Mouse (Mus musculus) bone marrow, adult 2 months (tissue): Measurements from ENCODE around the gene Chrna1. TPM values are rescaled to one million over a fixed set of nuclear protein-coding genes. Genes with fewer than 3 reads are reported as not detected.

Source experiments
- H3K27ac ChIP-seq: fragments of 200-500 bp; 2 replicates; pipeline ENCODE4 v1.5.1; 2012; ENCODE audit warnings: low read depth, mild to moderate bottlenecking, control low read depth, inconsistent platforms, low read length; ENCODE audit not compliant: control insufficient read depth, poor library complexity, insufficient read depth
- H3K4me1 ChIP-seq: fragments of 200-500 bp; 2 replicates; pipeline ENCODE4 v1.6.1; 2011; ENCODE audit warnings: low read length; ENCODE audit not compliant: control insufficient read depth, insufficient read depth
- H3K4me3 ChIP-seq: fragments of 200-500 bp; replicated peaks from 2 replicates; pipeline ENCODE3; 2011; ENCODE audit warnings: mild to moderate bottlenecking, low read depth, low read length, control low read depth; ENCODE audit not compliant: control insufficient read depth
- CTCF ChIP-seq: fragments of 200-500 bp; IDR thresholded peaks from 2 replicates; pipeline ENCODE4 v1.5.1; 2011; ENCODE audit warnings: low read length, control low read depth; ENCODE audit not compliant: control insufficient read depth, insufficient read depth
- POLR2A ChIP-seq: fragments of 200-500 bp; IDR thresholded peaks from 2 replicates; pipeline ENCODE4 v1.6.1; 2011; ENCODE audit warnings: low read depth, mild to moderate bottlenecking, control low read depth, low read length, borderline replicate concordance; ENCODE audit not compliant: control insufficient read depth
- WGBS: fragments of 180-500 bp; shearing (Covaris S2); methylation state at CpG from one replicate; pipeline ENCODE4 v1.1.7; 2018; 5-methylcytosine and 5-hydroxymethylcytosine counted together
- polyA plus RNA-seq: library from polyadenylated mRNA; stranded (reverse); fragments of >200 nt; gene quantifications from 2 replicates; pipeline ENCODE4 v1.2.4, GENCODE M21; 2011; ENCODE audit warnings: low replicate concordance; ENCODE audit not compliant: missing spikeins, insufficient read depth, insufficient read length

Gene Chrna1
- polyA plus RNA-seq, 1 experiment: not detected

DNA sequence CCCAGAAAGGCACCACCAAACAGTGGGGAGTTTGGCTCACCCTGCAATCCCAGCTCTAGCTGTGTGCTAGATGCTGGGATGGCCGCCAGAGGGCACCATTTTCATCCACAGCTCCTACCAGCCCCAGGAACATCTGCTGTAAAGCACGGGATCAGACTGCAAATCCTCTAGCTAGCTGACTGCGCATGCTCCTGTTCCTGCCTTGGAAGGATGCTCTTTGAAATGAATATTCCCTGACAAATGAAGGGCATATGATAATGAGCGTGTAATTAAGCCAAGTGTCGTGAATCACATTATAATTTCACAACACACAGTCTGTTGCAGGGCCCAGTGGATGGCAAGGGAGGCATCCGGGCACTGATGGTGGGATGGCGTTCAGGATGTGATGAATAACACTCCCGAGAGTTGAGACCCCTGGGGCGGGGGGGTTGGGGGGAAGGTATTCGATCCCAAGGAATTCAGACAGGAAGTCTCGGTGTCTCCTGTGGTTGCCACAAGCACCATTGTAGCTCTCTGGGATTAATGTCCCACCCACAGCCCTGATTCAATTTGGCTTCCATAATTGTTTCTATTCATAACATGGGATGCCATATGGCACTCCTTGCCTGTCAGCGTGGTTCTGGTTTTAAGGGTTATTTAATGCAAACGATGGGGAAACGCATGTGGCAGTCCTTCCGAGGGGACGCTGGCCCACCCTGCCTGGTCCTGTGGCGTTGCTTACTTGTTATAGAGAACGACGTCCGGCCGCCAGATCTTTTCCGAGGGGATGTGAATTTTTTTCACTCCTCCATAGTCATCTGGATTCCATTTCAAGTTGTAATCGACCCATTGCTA is 7.4 kb downstream of the Chrna1 start:
- no peaks in the 10 kb centered on the region; the same call in 1 of the 2 replicates for H3K4me1 ChIP-seq
- TF ChIP-seq CTCF: peak; percentile 90
- TF ChIP-seq POLR2A: no peak
- WGBS: 48% methylated on average over 23 of the region's 23 CpGs
- no peak overlapping the region for H3K4me3 ChIP-seq
- no peak overlapping the region for H3K27ac ChIP-seq

DNA sequence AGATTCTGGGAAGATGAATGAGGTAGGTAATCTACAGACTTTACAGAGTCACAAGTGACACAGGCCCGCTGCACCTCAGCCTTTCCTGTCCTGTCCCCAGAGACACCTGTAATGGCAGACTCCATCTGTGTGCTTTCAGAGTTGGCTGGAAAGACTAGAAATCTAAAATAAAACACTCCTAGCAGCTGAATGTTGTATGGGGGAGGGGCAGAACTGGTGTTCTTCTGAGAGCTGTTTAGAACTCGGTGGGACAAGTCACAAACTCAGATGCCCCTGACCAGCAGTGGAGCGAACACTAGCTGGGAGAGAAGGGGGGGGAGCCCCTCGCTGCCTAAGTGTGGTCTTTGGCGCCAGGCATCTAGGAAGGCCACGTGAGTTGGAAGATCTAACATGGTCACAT is 8.2 kb downstream of the Chrna1 start:
- TF ChIP-seq POLR2A (no peak), CTCF (no peak)
- Histone ChIP-seq H3K4me3 (no peak overlapping the region), H3K4me1 (no peaks in the 10 kb centered on the region; the same call in 1 of the 2 replicates), H3K27ac (no peak overlapping the region)
- 72% methylated on average over 6 of the region's 6 CpGs for WGBS

DNA sequence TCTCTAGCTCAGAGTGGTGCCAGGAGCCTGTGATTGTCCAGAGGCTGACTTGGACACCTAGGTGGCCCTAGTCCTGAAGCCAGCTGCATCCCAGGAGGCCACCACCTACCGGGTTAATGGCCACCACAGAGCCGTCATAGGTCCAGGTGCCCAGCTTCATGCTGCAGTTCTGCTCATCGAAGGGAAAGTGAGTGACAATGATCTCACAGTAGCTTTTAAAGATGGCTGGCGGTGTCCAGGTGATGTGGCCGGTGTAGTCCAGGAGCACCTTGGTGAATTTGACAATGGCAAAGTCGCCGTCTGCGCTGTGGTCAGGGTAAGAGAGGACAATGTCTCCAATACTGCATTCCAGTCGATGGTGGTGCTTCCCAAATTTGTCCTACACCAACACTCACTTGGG is 8.8 kb downstream of the Chrna1 start:
- no peak overlapping the region for H3K4me3 ChIP-seq
- no peaks in the 10 kb centered on the region for H3K4me1 ChIP-seq
- H3K27ac ChIP-seq: no peak overlapping the region
- 80% methylated on average over 9 of the region's 9 CpGs for WGBS
- no peak for TF ChIP-seq POLR2A
- no peak for TF ChIP-seq CTCF

DNA sequence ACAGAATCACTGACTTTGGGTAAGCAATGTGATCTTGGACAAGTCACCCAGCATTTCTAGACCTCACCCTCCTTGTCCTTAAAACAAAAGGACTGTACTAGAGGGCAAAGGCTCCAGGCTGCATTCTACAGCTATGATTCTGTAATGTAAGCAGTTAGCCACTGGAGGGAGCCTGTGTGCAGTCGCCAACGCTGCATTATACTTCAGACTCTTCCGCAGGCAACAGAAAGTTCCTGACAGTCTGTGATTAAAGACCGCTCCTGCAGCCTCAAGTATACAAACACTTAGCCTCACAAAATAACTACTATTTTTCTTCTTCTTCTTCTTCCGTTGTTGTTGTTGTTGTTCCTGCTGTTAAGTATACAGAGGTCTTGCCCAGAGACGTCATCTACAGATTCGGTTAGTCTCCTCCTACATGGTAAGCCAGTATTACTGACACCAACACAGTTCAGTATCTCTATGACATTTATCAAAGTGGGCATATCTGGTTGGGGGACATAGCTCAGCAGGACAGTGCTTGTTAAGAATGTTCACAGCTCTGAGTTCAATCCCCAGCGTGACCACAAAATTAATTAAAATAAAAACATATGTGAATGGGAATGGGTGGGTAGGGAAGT is 13.0 kb downstream of the Chrna1 start:
- H3K4me1 ChIP-seq: peaks cover 1% of the 10 kb centered on the region; the same call in 1 of the 2 replicates
- TF ChIP-seq POLR2A (no peak), CTCF (peak; percentile 81)
- H3K27ac ChIP-seq: no peak overlapping the region
- H3K4me3 ChIP-seq: no peak overlapping the region
- 14% methylated on average over 8 of the region's 8 CpGs for WGBS

DNA sequence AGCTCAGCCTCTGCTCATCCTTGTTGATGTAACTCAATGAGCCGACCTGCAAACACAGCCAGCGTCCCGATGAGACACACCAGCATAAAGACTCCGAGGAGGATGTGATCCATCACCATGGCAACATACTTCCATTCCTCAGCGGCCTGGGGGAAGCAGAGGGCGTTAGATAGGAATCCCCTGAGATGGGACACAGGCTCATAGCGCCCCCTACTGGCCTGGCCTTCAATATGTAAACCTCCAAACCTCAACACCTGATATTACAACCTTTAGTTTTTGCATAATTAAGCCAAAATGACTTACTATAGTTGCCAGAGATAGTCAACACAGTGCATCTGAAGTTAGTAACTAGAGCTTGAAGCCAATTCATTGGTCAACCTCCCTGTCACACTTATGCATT is 14.0 kb downstream of the Chrna1 start:
- TF ChIP-seq CTCF (peak; percentile 57), POLR2A (no peak)
- Histone ChIP-seq H3K27ac (no peak overlapping the region), H3K4me3 (no peak overlapping the region), H3K4me1 (peaks cover 4% of the 10 kb centered on the region; the same call in 1 of the 2 replicates)
- 28% methylated on average over 7 of the region's 7 CpGs for WGBS

DNA sequence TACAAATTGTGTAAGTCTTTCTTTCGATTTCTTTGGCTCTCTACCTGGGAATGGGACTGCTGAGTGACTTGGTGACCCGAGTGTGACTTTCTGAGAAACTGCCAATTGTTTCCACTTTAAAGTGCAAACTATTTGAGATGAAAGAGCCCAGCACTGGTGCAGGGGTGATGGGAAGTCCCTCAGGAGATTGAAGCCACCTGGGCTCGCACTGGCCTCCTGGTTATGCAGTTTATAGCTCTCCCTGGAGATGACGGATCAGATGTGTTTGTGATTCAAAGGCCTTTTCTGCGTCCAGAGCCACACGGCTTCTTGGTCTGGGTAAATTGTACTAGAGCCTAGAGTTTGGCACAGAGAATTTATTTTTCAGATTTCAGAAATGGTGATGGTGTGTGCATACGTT is 16.4 kb downstream of the Chrna1 start:
- WGBS: 82% methylated on average over 7 of the region's 7 CpGs
- no peak for TF ChIP-seq CTCF
- TF ChIP-seq POLR2A: no peak
- no peak overlapping the region for H3K27ac ChIP-seq
- no peak overlapping the region for H3K4me3 ChIP-seq
- peaks cover 4% of the 10 kb centered on the region; the same call in 1 of the 2 replicates for H3K4me1 ChIP-seq

DNA sequence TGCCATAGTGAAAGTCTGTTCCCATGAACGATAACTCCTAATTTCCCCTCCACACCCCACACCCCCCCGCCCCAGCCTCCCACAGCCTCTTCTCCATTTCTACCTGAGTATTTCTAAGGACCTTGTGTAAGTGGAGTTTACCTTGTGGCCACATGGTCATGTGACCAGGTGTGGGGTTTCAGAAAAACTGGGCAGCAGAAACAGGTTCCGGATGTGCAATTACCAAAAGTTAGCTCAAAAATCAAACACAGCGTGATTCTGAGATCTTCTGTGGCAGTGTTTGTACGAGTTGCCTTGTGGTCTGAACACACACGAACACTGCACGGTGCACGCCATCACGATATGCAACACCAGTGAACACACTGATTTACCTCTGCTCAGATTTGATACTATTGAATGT is 17.5 kb downstream of the Chrna1 start:
- H3K27ac ChIP-seq: no peak overlapping the region
- no peak for TF ChIP-seq CTCF
- no peak for TF ChIP-seq POLR2A
- H3K4me1 ChIP-seq: peaks cover 4% of the 10 kb centered on the region; the same call in 1 of the 2 replicates
- H3K4me3 ChIP-seq: no peak overlapping the region
- WGBS: 86% methylated on average over 9 of the region's 9 CpGs

DNA sequence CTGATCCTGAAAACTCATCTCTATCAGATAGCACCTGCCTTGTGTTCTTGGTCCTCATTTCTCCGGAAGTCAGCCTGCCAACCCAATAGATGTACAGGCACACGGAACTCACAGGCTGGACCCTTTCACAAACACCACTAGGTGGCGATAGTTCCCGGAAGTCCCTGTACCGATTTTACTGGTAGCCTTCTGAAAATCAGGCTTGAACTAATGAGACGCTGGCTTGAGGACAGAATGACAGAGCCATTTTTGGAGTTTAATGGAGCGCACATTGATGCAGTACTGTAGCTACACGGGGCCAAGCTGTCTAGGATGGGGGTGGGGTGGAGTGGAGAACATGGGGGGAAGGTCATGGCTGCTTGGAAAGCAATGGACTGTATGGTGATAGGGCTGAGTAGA is 18.5 kb downstream of the Chrna1 start:
- no peak for TF ChIP-seq POLR2A
- TF ChIP-seq CTCF: peak; percentile 56
- H3K4me1 ChIP-seq: peaks cover 4% of the 10 kb centered on the region; the same call in 1 of the 2 replicates
- H3K4me3 ChIP-seq: no peak overlapping the region
- H3K27ac ChIP-seq: no peak overlapping the region
- WGBS: 10% methylated on average over 8 of the region's 8 CpGs
